Mouse (Mus musculus) neural tube, embryonic 14.5 days (tissue): ENCODE measurements around the gene Cacna1h. TPM values are rescaled to one million over a fixed set of nuclear protein-coding genes. Genes with fewer than 3 reads are reported as not detected.

ENCODE experiments used
- ATAC-seq: fragments of 200-750 bp; cut with Nextera tagmentation; 2 replicates; pipeline ENCODE4 v1.8.0; 2017; ENCODE audit warnings: low read depth, mild to moderate bottlenecking, moderate TSS enrichment, moderate library complexity
- H3K27ac ChIP-seq: fragments of 300-500 bp; sonication (generic); 2 replicates; pipeline ENCODE4 v1.5.1; 2014; ENCODE audit warnings: low read depth, mild to moderate bottlenecking, control low read depth, low read length, moderate library complexity, mixed read lengths
- H3K27me3 ChIP-seq: fragments of 300-500 bp; sonication (generic); 2 replicates; pipeline ENCODE4 v1.6.1; 2014; ENCODE audit warnings: low read length; ENCODE audit not compliant: control insufficient read depth, insufficient read depth
- H3K36me3 ChIP-seq: fragments of 300-500 bp; sonication (generic); 2 replicates; pipeline ENCODE4 v1.6.1; 2014; ENCODE audit warnings: low read length, mixed read lengths; ENCODE audit not compliant: control insufficient read depth, insufficient read depth
- H3K4me1 ChIP-seq: fragments of 300-500 bp; sonication (generic); 2 replicates; pipeline ENCODE4 v1.6.1; 2014; ENCODE audit warnings: low read length; ENCODE audit not compliant: control insufficient read depth, insufficient read depth
- H3K4me2 ChIP-seq: fragments of 300-500 bp; sonication (generic); 2 replicates; pipeline ENCODE4 v1.6.1; 2014; ENCODE audit warnings: mild to moderate bottlenecking, low read depth, low read length, control low read depth
- H3K4me3 ChIP-seq: fragments of 300-500 bp; sonication (generic); 2 replicates; pipeline ENCODE4 v1.5.1; 2014; ENCODE audit warnings: low read depth, low read length, control low read depth, mixed read lengths
- H3K9ac ChIP-seq: fragments of 300-500 bp; sonication (generic); replicated peaks from 2 replicates; pipeline ENCODE4 v1.6.1; 2014; ENCODE audit warnings: low read depth, mild to moderate bottlenecking, control low read depth, low read length, mixed read lengths
- H3K9me3 ChIP-seq: fragments of 300-500 bp; sonication (generic); 2 replicates; pipeline ENCODE4 v1.6.1; 2016; ENCODE audit warnings: low read length; ENCODE audit not compliant: control insufficient read depth
- WGBS: fragments of 180-500 bp; shearing (Covaris S2); extraction: QIAGEN DNeasy Blood & Tissue Kit; methylation state at CpG from one replicate; pipeline ENCODE4 v1.1.7; 2014; 5-methylcytosine and 5-hydroxymethylcytosine counted together
- polyA plus RNA-seq: library from polyadenylated mRNA; unstranded; fragments of >200 nt; fragmentation: Nextera tagmentation; extraction: Ambion mirVana; gene quantifications from 2 replicates; pipeline ENCODE4 v1.2.1, GENCODE M21; 2014

Gene Cacna1h
- polyA plus RNA-seq: 12.3 and 12.8 TPM in 2 replicates

GRCm38 (mm10) chr17:25433617-25434606 is at the start of gene Cacna1h:
TSS of gene Cacna1h (minus strand) at chr17:25433783.
- Histone ChIP-seq H3K9ac (peak within 1 kb of the TSS; percentile 95), H3K4me2 (peak within 1 kb of the TSS; percentile 75), H3K9me3 (no peaks in the 10 kb centered on the region), H3K27ac (peak within 1 kb of the TSS; percentile 82), H3K4me3 (peak within 1 kb of the TSS; percentile 88), H3K27me3 (no peaks in the 10 kb centered on the region; the same call in 1 of the 2 replicates), H3K36me3 (no peaks in the 10 kb centered on the region), H3K4me1 (peaks cover 27% of the 10 kb centered on the region)
- WGBS: under 1% methylated on average over 67 of the region's 103 CpGs
- ATAC-seq: peak; percentile 84

- H3K9me3 ChIP-seq: no peaks in the 10 kb centered on the region
- no peak for ATAC-seq
Observed at GRCm38 (mm10) chr17:25482092-25482491, 48.5 kb upstream of the Cacna1h start.

GRCm38 (mm10) chr17:25480820-25481219 is 47.2 kb upstream of the Cacna1h start:
- no peak overlapping the region for H3K9ac ChIP-seq
- ATAC-seq: no peak
- WGBS: 69% methylated on average over 4 of the region's 4 CpGs
- no peaks in the 10 kb centered on the region for H3K36me3 ChIP-seq
- H3K9me3 ChIP-seq: no peaks in the 10 kb centered on the region
- no peak overlapping the region for H3K4me2 ChIP-seq
- H3K4me3 ChIP-seq: no peak overlapping the region
- H3K27ac ChIP-seq: no peak overlapping the region
- no peaks in the 10 kb centered on the region for H3K27me3 ChIP-seq
- H3K4me1 ChIP-seq: no peaks in the 10 kb centered on the region

More at GRCm38 (mm10) chr17:25482092-25482491, 48.5 kb upstream of the Cacna1h start:
- H3K4me3 ChIP-seq: no peak overlapping the region
- no peaks in the 10 kb centered on the region for H3K27me3 ChIP-seq
- H3K4me2 ChIP-seq: no peak overlapping the region
- H3K4me1 ChIP-seq: no peaks in the 10 kb centered on the region
- H3K27ac ChIP-seq: no peak overlapping the region
- WGBS: 77% methylated on average over 6 of the region's 6 CpGs
- H3K36me3 ChIP-seq: no peaks in the 10 kb centered on the region
- H3K9ac ChIP-seq: no peak overlapping the region

GRCm38 (mm10) chr17:25480152-25480551 is 46.6 kb upstream of the Cacna1h start:
- Histone ChIP-seq H3K9me3 (no peaks in the 10 kb centered on the region), H3K4me2 (no peak overlapping the region), H3K4me3 (no peak overlapping the region), H3K36me3 (no peaks in the 10 kb centered on the region), H3K4me1 (no peaks in the 10 kb centered on the region), H3K9ac (no peak overlapping the region), H3K27me3 (no peaks in the 10 kb centered on the region), H3K27ac (no peak overlapping the region)
- ATAC-seq: no peak
- 45% methylated on average over 8 of the region's 8 CpGs for WGBS

GRCm38 (mm10) chr17:25475946-25476744 is 42.6 kb upstream of the Cacna1h start:
- peaks cover 10% of the 10 kb centered on the region; the same call in 1 of the 2 replicates for H3K27me3 ChIP-seq
- H3K27ac ChIP-seq: no peak overlapping the region
- H3K9me3 ChIP-seq: no peaks in the 10 kb centered on the region
- no peak overlapping the region for H3K4me2 ChIP-seq
- 38% methylated on average over 19 of the region's 19 CpGs for WGBS
- H3K4me1 ChIP-seq: no peaks in the 10 kb centered on the region
- H3K4me3 ChIP-seq: no peak overlapping the region
- no peak for ATAC-seq
- no peak overlapping the region for H3K9ac ChIP-seq
- H3K36me3 ChIP-seq: no peaks in the 10 kb centered on the region

GRCm38 (mm10) chr17:25474330-25475077 is 40.9 kb upstream of the Cacna1h start:
- H3K4me3 ChIP-seq: peak overlapping the region; percentile 20; the same call in 1 of the 2 replicates
- WGBS: 2% methylated on average over 38 of the region's 38 CpGs
- H3K36me3 ChIP-seq: no peaks in the 10 kb centered on the region
- H3K9me3 ChIP-seq: no peaks in the 10 kb centered on the region
- 0 out of 2 replicates have a peak overlapping the region, but pooled peaks have one; percentile 21 for H3K9ac ChIP-seq
- peak overlapping the region; percentile 63 for H3K4me2 ChIP-seq
- H3K4me1 ChIP-seq: no peaks in the 10 kb centered on the region
- peaks cover 10% of the 10 kb centered on the region; the same call in 1 of the 2 replicates for H3K27me3 ChIP-seq
- no peak overlapping the region for H3K27ac ChIP-seq
- peak; percentile 44; the same call in 1 of the 2 replicates for ATAC-seq

GRCm38 (mm10) chr17:25472044-25472443 is 38.5 kb upstream of the Cacna1h start:
- Histone ChIP-seq H3K9ac (no peak overlapping the region), H3K36me3 (no peaks in the 10 kb centered on the region), H3K27ac (no peak overlapping the region), H3K4me2 (no peak overlapping the region), H3K4me1 (no peaks in the 10 kb centered on the region), H3K4me3 (no peak overlapping the region), H3K27me3 (peaks cover 10% of the 10 kb centered on the region; the same call in 1 of the 2 replicates), H3K9me3 (no peaks in the 10 kb centered on the region)
- WGBS: 69% methylated on average over 14 of the region's 14 CpGs
- no peak for ATAC-seq

- Histone ChIP-seq H3K27ac (no peak overlapping the region), H3K4me3 (no peak overlapping the region), H3K4me1 (no peaks in the 10 kb centered on the region), H3K9me3 (no peaks in the 10 kb centered on the region), H3K36me3 (no peaks in the 10 kb centered on the region), H3K27me3 (peaks cover 10% of the 10 kb centered on the region; the same call in 1 of the 2 replicates), H3K4me2 (no peak overlapping the region), H3K9ac (no peak overlapping the region)
- WGBS: 36% methylated on average over 8 of the region's 8 CpGs
- no peak for ATAC-seq
Observed at GRCm38 (mm10) chr17:25471418-25471817, 37.8 kb upstream of the Cacna1h start.
